Mouse (Mus musculus) embryonic facial prominence, embryonic 15.5 days (tissue): ENCODE data around the gene Ankdd1a. TPM values are rescaled to one million over a fixed set of nuclear protein-coding genes. Genes with fewer than 3 reads are reported as not detected.
A peak's percentile ranks its signal among the peaks of the same experiment; 100 is the strongest.

Experiments
- ATAC-seq: fragments of 200-750 bp; cut with Nextera tagmentation; 2 replicates; pipeline ENCODE4 v1.8.0; 2017; ENCODE audit warnings: low read depth, moderate TSS enrichment; ENCODE audit not compliant: insufficient number of reproducible peaks, low FRiP score, low TSS enrichment
- H3K27ac ChIP-seq: fragments of 300-500 bp; sonication (generic); replicated peaks from 2 replicates; pipeline ENCODE4 v1.5.1; 2015; ENCODE audit warnings: mild to moderate bottlenecking, inconsistent platforms
- H3K27me3 ChIP-seq: fragments of 300-500 bp; sonication (generic); 2 replicates; pipeline ENCODE4 v1.6.1; 2015; ENCODE audit warnings: inconsistent platforms
- H3K36me3 ChIP-seq: fragments of 300-500 bp; sonication (generic); 2 replicates; pipeline ENCODE4 v1.6.1; 2015; ENCODE audit warnings: mild to moderate bottlenecking, inconsistent platforms
- H3K4me1 ChIP-seq: fragments of 300-500 bp; sonication (generic); 2 replicates; pipeline ENCODE4 v1.6.1; 2015; ENCODE audit warnings: inconsistent platforms
- H3K4me2 ChIP-seq: fragments of 300-500 bp; sonication (generic); replicated peaks from 2 replicates; pipeline ENCODE4 v1.6.1; 2015; ENCODE audit warnings: mild to moderate bottlenecking, inconsistent platforms
- H3K4me3 ChIP-seq: fragments of 300-500 bp; sonication (generic); replicated peaks from 2 replicates; pipeline ENCODE4 v1.5.1; 2015; ENCODE audit warnings: mild to moderate bottlenecking, inconsistent platforms
- H3K9ac ChIP-seq: fragments of 300-500 bp; sonication (generic); 2 replicates; pipeline ENCODE4 v1.6.1; 2015; ENCODE audit warnings: inconsistent platforms
- H3K9me3 ChIP-seq: fragments of 300-500 bp; sonication (generic); replicated peaks from 2 replicates; pipeline ENCODE4 v1.6.1; 2016; ENCODE audit warnings: inconsistent platforms
- WGBS: fragments of 180-500 bp; shearing (Covaris S2); methylation state at CpG from one replicate; pipeline ENCODE4 v1.1.7; 2015; 5-methylcytosine and 5-hydroxymethylcytosine counted together
- polyA plus RNA-seq: library from polyadenylated mRNA; unstranded; fragments of >200 nt; fragmentation: Nextera tagmentation; extraction: Ambion mirVana; gene quantifications from 2 replicates; pipeline ENCODE4 v1.2.1, GENCODE M21; 2015

Gene Ankdd1a
- polyA plus RNA-seq, 1 experiment from 2014 or later, result 0.32 TPM

DNA sequence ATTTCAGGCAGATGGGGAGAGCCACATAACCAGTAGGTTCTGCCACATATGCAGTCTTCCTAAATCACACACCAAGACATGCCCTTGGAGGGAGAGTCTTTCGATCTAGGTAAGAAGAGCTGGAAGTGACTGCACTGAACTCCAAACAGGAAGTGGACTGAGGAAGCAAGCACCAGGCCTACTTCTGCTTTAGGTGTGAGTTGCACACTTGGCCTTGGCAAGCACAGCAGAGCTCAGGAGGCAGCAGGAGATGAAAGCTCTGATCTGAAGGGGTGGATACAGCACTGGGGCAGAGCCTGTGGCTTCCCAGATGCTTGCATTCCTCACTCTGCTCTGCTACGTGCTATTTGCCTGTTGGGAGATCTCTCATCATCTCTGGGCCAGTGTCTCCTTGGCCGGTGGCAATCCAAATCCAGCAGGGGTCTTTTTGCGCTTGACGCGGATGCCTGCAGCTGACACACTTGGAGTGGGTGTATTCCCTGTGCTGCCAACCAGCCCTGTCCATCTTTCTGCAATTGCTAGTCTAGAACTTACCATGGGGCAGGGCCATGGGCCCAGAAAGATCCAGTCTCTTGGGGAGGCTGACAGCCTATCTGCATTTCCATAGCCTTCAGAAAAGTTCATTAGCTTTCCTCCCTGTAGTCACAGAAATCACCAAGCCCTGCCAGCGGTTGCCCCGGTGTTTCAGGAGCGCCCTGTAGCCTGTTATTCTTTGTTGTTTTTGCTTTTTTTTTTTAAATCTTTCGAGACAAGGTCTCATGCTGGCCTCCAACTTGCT lies 25.8 kb upstream of the Ankdd1a start:
- H3K27me3 ChIP-seq, result no peaks in the 10 kb centered on the region
- no peak overlapping the region for H3K4me3 ChIP-seq
- peak overlapping the region; percentile 44; the same call in 1 of the 2 replicates for H3K27ac ChIP-seq
- H3K9me3 ChIP-seq, result no peaks in the 10 kb centered on the region
- WGBS, result 72% methylated on average over 10 of the region's 10 CpGs
- H3K4me1 ChIP-seq, result peaks cover 53% of the 10 kb centered on the region
- H3K4me2 ChIP-seq, result no peak overlapping the region
- H3K9ac ChIP-seq, result no peak overlapping the region
- no peaks in the 10 kb centered on the region for H3K36me3 ChIP-seq
- no peak for ATAC-seq

DNA sequence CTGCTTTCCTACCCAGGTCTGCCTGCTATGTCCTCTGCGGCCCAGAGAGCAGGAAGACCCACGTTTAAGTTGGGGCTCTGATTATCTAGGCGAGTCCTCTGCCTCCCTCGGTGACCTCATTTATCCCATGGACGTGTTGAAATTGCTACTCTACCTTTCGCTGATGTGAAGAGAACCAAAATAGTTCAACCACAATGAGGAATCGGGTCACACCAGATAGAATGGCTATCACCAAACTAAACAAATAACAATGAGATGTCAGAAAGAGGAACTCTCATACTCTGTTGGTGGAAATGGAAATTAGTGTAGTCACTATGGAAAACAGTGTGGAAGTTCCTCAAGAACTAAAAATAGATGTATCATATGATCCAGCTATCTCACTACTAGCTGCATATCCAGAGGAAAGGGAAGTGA lies 22.1 kb upstream of the Ankdd1a start:
- Histone ChIP-seq H3K27ac (peak overlapping the region; percentile 65; the same call in 1 of the 2 replicates), H3K9me3 (no peaks in the 10 kb centered on the region), H3K4me2 (no peak overlapping the region), H3K36me3 (no peaks in the 10 kb centered on the region), H3K4me1 (peaks cover 23% of the 10 kb centered on the region), H3K27me3 (no peaks in the 10 kb centered on the region), H3K9ac (no peak overlapping the region), H3K4me3 (no peak overlapping the region)
- 83% methylated on average over 7 of the region's 7 CpGs for WGBS
- no peak for ATAC-seq

DNA sequence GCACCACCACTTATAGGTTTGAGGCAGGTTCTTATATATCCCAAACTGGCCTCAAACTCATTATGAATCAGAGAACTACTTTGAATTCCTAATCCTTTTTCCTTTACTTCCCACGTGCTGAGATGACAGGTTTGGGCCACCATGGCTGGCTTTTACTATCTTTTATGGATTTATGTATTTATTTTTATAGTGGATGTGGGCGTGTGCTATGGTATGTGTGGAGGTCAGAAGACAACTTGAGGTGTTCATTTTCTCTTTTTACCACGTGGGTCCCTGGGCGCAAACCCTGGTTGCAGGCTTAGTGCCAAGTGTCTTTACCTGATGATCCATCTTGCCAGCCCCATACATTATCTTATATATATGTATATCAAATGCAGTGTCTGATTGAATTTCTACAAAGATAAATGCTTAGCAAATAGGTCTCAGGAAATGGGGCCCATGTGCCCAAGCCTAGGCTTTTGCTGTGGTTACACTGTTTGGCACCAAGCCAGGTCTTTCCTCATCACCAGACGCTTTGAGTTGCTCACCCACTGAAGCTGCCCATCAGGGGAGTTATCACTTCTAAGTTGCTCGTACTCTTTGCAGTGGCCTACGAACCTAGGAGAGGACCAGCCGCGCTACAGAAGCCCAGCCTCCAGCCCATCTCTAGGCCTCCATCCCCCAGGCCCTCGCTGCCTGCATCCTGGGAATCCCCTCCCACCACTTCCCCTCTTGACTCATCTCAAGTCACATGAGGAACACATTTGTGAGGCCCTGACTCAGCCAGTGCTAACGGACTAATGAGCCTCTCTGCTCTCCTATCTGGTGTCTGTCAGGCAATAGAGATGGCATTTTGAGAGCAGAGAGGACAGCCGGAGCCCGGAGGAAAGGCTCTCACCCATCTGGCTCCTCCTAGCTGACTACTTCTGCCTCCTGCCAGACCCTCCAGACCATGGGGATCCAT lies 21.4 kb upstream of the Ankdd1a start:
- Histone ChIP-seq H3K4me2 (no peak overlapping the region), H3K4me3 (no peak overlapping the region), H3K36me3 (no peaks in the 10 kb centered on the region), H3K27me3 (no peaks in the 10 kb centered on the region), H3K9ac (no peak overlapping the region), H3K9me3 (no peaks in the 10 kb centered on the region), H3K4me1 (peaks cover 17% of the 10 kb centered on the region), H3K27ac (peak overlapping the region; percentile 65; the same call in 1 of the 2 replicates)
- 46% methylated on average over 13 of the region's 13 CpGs for WGBS
- ATAC-seq, result peak; percentile 29; the same call in 1 of the 2 replicates

- peaks cover 8% of the 10 kb centered on the region for H3K4me1 ChIP-seq
- H3K27ac ChIP-seq, result no peak overlapping the region
- H3K9me3 ChIP-seq, result no peaks in the 10 kb centered on the region
- no peaks in the 10 kb centered on the region for H3K27me3 ChIP-seq
- H3K4me3 ChIP-seq, result no peak overlapping the region
- ATAC-seq, result no peak
- H3K36me3 ChIP-seq, result no peaks in the 10 kb centered on the region
- 66% methylated on average over 9 of the region's 9 CpGs for WGBS
- H3K9ac ChIP-seq, result no peak overlapping the region
- H3K4me2 ChIP-seq, result no peak overlapping the region
These were observed 19.7 kb upstream of the Ankdd1a start for GRCm38 (mm10) chr9:65539697-65540096.

DNA sequence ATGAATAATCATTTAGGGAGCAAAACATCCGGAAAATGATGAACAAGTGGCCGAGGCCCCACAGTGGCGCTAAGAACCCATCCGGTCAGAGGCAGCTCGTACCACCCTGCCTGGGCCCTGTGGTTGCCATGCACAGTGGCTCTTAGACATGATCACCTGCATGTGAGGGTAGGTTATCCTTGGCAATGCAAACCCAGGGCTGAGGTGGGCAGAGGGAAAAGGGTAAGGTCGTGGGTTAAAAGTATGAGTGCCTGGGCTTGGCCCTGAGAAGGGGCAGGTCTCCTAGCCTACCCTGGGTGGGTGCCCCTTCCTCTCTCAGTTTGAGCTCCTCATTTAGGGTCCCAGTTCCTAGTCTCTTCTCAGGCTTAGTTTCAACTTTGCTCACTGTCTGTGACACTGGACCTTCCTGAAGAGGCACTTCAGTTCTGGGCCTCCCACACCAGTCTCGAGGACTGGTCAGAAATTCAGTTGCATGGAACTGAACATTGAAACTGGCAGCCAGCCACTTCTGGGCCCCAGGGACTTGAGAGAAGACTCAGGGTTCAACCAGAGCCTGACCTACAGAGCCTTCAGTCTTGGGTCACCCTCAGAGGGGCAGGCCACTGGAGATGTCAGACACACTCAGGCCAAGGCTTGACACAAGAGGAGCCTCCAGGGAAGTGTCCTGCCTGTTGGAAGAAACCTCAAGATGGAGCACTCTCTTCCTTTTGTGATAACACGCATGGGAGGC lies 18.1 kb upstream of the Ankdd1a start:
- no peak overlapping the region for H3K4me2 ChIP-seq
- H3K27ac ChIP-seq, result no peak overlapping the region
- ATAC-seq, result no peak
- no peak overlapping the region for H3K4me3 ChIP-seq
- H3K36me3 ChIP-seq, result no peaks in the 10 kb centered on the region
- no peak overlapping the region for H3K9ac ChIP-seq
- peaks cover 8% of the 10 kb centered on the region for H3K4me1 ChIP-seq
- WGBS, result 86% methylated on average over 8 of the region's 8 CpGs
- H3K27me3 ChIP-seq, result no peaks in the 10 kb centered on the region
- no peaks in the 10 kb centered on the region for H3K9me3 ChIP-seq

- Histone ChIP-seq H3K9me3 (no peaks in the 10 kb centered on the region), H3K27me3 (no peaks in the 10 kb centered on the region), H3K36me3 (no peaks in the 10 kb centered on the region), H3K4me1 (peaks cover 5% of the 10 kb centered on the region), H3K27ac (no peak overlapping the region), H3K9ac (no peak overlapping the region), H3K4me2 (no peak overlapping the region), H3K4me3 (no peak overlapping the region)
- ATAC-seq, result no peak
- WGBS, result 76% methylated on average over 4 of the region's 4 CpGs
These were observed 16.5 kb upstream of the Ankdd1a start for GRCm38 (mm10) chr9:65536491-65536890.

DNA sequence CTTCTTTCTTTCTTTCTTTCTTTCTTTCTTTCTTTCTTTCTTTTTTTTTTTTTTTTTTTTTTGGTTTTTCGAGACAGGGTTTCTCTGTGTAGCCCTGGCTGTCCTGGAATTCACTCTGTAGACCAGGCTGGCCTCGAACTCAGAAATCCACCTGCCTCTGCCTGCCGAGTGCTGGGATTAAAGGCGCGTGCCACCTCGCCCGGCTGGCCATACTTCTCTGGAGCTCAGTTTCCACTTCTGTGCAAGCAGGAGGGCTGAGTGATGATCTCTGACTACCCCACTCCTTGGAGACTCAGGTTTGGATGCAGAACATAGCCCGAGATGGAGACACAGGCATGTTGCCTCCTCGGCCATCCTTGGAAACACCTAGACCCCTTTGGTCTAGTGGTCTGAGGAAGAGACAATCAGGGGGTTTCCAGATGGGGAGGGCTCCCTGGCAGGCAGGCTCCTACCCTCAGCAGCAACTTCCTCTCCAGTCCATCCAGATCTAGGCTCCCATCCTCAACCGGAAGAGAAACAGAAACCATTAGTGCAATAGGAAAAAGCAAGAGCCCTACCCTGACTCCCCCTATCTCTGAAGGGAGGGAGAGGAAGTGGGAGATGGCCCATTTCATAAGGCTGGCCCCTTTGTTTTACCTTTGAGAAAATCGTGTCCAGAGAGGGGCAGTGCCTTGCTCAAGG lies 15.9 kb upstream of the Ankdd1a start:
- Histone ChIP-seq H3K4me1 (peaks cover 3% of the 10 kb centered on the region; the same call in 1 of the 2 replicates), H3K9ac (no peak overlapping the region), H3K27ac (no peak overlapping the region), H3K36me3 (no peaks in the 10 kb centered on the region), H3K4me3 (no peak overlapping the region), H3K27me3 (no peaks in the 10 kb centered on the region), H3K9me3 (no peaks in the 10 kb centered on the region), H3K4me2 (no peak overlapping the region)
- ATAC-seq, result no peak
- 79% methylated on average over 10 of the region's 11 CpGs for WGBS

GRCm38 (mm10) chr9:65535191-65535722 lies 15.3 kb upstream of the Ankdd1a start:
- Histone ChIP-seq H3K9me3 (no peaks in the 10 kb centered on the region), H3K9ac (no peak overlapping the region), H3K36me3 (no peaks in the 10 kb centered on the region), H3K4me2 (no peak overlapping the region), H3K27ac (no peak overlapping the region), H3K4me1 (peaks cover 3% of the 10 kb centered on the region; the same call in 1 of the 2 replicates), H3K27me3 (no peaks in the 10 kb centered on the region), H3K4me3 (no peak overlapping the region)
- no peak for ATAC-seq
- 49% methylated on average over 3 of the region's 3 CpGs for WGBS

DNA sequence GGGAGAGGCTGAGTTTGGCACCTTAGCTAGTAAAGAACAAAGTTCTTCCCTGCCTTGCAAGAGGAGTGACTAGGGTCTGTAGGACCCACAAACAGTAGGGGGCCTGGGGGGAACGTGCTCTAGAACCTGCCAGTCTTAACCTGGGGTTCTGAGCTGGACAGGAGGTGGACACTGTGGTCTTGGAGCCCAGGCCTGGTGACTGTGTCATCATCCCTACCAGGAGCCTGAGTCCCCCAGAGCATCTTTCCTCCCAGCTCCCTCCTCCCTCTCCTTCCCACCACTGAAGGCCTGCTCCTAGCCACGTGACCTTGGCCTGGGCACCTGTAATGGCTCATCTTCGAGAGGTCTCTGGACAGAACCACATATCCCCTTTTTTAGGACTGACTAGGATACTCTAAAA lies 14.1 kb upstream of the Ankdd1a start:
- WGBS, result 90% methylated on average over 3 of the region's 3 CpGs
- H3K4me3 ChIP-seq, result no peak overlapping the region

GRCm38 (mm10) chr9:65532986-65533385 lies 13.0 kb upstream of the Ankdd1a start:
- no peak overlapping the region for H3K27ac ChIP-seq
- H3K4me2 ChIP-seq, result no peak overlapping the region
- no peak overlapping the region for H3K4me3 ChIP-seq
- no peaks in the 10 kb centered on the region for H3K36me3 ChIP-seq
- no peaks in the 10 kb centered on the region for H3K27me3 ChIP-seq
- H3K9ac ChIP-seq, result no peak overlapping the region
- 75% methylated on average over 8 of the region's 8 CpGs for WGBS
- H3K9me3 ChIP-seq, result no peaks in the 10 kb centered on the region
- peaks cover 3% of the 10 kb centered on the region; the same call in 1 of the 2 replicates for H3K4me1 ChIP-seq
- no peak for ATAC-seq

More for the DNA sequence above, 14.1 kb upstream of the Ankdd1a start:
- H3K4me1 ChIP-seq, result peaks cover 3% of the 10 kb centered on the region; the same call in 1 of the 2 replicates
- no peaks in the 10 kb centered on the region for H3K9me3 ChIP-seq
- no peak overlapping the region for H3K27ac ChIP-seq
- no peaks in the 10 kb centered on the region for H3K27me3 ChIP-seq
- H3K36me3 ChIP-seq, result no peaks in the 10 kb centered on the region
- no peak for ATAC-seq
- H3K4me2 ChIP-seq, result no peak overlapping the region
- H3K9ac ChIP-seq, result no peak overlapping the region
